Mouse (Mus musculus): ENCODE results near the gene Sacm1l. TPM values are rescaled to one million over a fixed set of nuclear protein-coding genes. Genes with fewer than 3 reads are reported as not detected.

Sacm1l gene
- total RNA-seq, 2 experiments from 2014 or later: 42.4 to 46.1 TPM

GRCm38 (mm10) chr9:123531234-123531633 is 1.7 kb downstream of the Sacm1l start:
- no peak for DNase-seq (ENCODE audit: extremely low spot score in 1 of 2, low spot score in 2 of 2)
- intact Hi-C loops (cut with DNase I): no loop called here

- intact Hi-C loops (cut with DNase I): no loop called here
Measured at GRCm38 (mm10) chr9:123536613-123537012, 7.1 kb downstream of the Sacm1l start.

GRCm38 (mm10) chr9:123538189-123538588 is 8.6 kb downstream of the Sacm1l start:
- DNase-seq (ENCODE audit: extremely low spot score in 1 of 2, low spot score in 2 of 2): no peak
- intact Hi-C loops (cut with DNase I): no loop called here

More at GRCm38 (mm10) chr9:123536613-123537012, 7.1 kb downstream of the Sacm1l start:
- DNase-seq (ENCODE audit: extremely low spot score in 1 of 2, low spot score in 2 of 2): no peak

GRCm38 (mm10) chr9:123539093-123539492 is 9.5 kb downstream of the Sacm1l start:
- DNase-seq (ENCODE audit: extremely low spot score in 1 of 2, low spot score in 2 of 2): no peak
- intact Hi-C loops (cut with DNase I): no loop called here

GRCm38 (mm10) chr9:123539823-123540222 is 10.3 kb downstream of the Sacm1l start:
- intact Hi-C loops (cut with DNase I): no loop called here
- no peak for DNase-seq (ENCODE audit: extremely low spot score in 1 of 2, low spot score in 2 of 2)

- DNase-seq (ENCODE audit: extremely low spot score in 1 of 2, low spot score in 2 of 2): peak in 1 of 2 experiments; percentile 25
- intact Hi-C loops (cut with DNase I): loop anchor here (5.0 kb wide), 1 partner anchor 33 kb away; no protein-coding TSS in a partner anchor
Measured at GRCm38 (mm10) chr9:123554599-123554998, 25.0 kb downstream of the Sacm1l start.

- intact Hi-C loops (cut with DNase I): no loop called here
- DNase-seq (ENCODE audit: extremely low spot score in 1 of 2, low spot score in 2 of 2): no peak
Measured at GRCm38 (mm10) chr9:123577360-123578192, 48.0 kb downstream of the Sacm1l start.

- DNase-seq (ENCODE audit: extremely low spot score in 1 of 2, low spot score in 2 of 2): no peak
- intact Hi-C loops (cut with DNase I): loop anchor here (5.0 kb wide), 1 partner anchor 37 kb away; no protein-coding TSS in a partner anchor
Measured at GRCm38 (mm10) chr9:123589240-123589910, 59.8 kb downstream of the Sacm1l start.

- intact Hi-C loops (cut with DNase I): no loop called here
- no peak for DNase-seq (ENCODE audit: extremely low spot score in 1 of 2, low spot score in 2 of 2)
Measured at GRCm38 (mm10) chr9:123595194-123595593, 65.6 kb downstream of the Sacm1l start.

GRCm38 (mm10) chr9:123596910-123597309 is 67.4 kb downstream of the Sacm1l start:
- DNase-seq (ENCODE audit: extremely low spot score in 1 of 2, low spot score in 2 of 2): no peak
- intact Hi-C loops (cut with DNase I): no loop called here

- intact Hi-C loops (cut with DNase I): no loop called here
- DNase-seq (ENCODE audit: extremely low spot score in 1 of 2, low spot score in 2 of 2): peak in 1 of 2 experiments; percentile 32
Measured at GRCm38 (mm10) chr9:123597376-123597775, 67.8 kb downstream of the Sacm1l start.

GRCm38 (mm10) chr9:123601529-123601928 is 72.0 kb downstream of the Sacm1l start:
- no peak for DNase-seq (ENCODE audit: extremely low spot score in 1 of 2, low spot score in 2 of 2)
- intact Hi-C loops (cut with DNase I): no loop called here

GRCm38 (mm10) chr9:123620311-123621098 is 90.9 kb downstream of the Sacm1l start:
- DNase-seq (ENCODE audit: extremely low spot score in 1 of 2, low spot score in 2 of 2): no peak
- intact Hi-C loops (cut with DNase I): no loop called here

- no peak for DNase-seq (ENCODE audit: extremely low spot score in 1 of 2, low spot score in 2 of 2)
- intact Hi-C loops (cut with DNase I): no loop called here
Measured at GRCm38 (mm10) chr9:123624741-123625140, 95.2 kb downstream of the Sacm1l start.

- intact Hi-C loops (cut with DNase I): no loop called here
- peak in 1 of 2 experiments; percentile 21 for DNase-seq (ENCODE audit: extremely low spot score in 1 of 2, low spot score in 2 of 2)
Measured at GRCm38 (mm10) chr9:123625821-123626220, 96.3 kb downstream of the Sacm1l start.

- DNase-seq (ENCODE audit: extremely low spot score in 1 of 2, low spot score in 2 of 2): no peak
- intact Hi-C loops (cut with DNase I): loop anchor here (10.0 kb wide), 1 partner anchor 73 kb away; no protein-coding TSS in a partner anchor
Measured at GRCm38 (mm10) chr9:123631666-123632065, 102.1 kb downstream of the Sacm1l start.

- DNase-seq (ENCODE audit: extremely low spot score in 1 of 2, low spot score in 2 of 2): no peak
- intact Hi-C loops (cut with DNase I): loop anchor here (10.0 kb wide), 1 partner anchor 73 kb away; no protein-coding TSS in a partner anchor
Measured at GRCm38 (mm10) chr9:123632281-123632680, 102.7 kb downstream of the Sacm1l start, which contains the start of gene Slc6a20b. Gene Slc6a20b, minus strand, starts transcription at chr9:123632565.

GRCm38 (mm10) chr9:123632993-123633392 is 103.4 kb downstream of the Sacm1l start:
- intact Hi-C loops (cut with DNase I): loop anchor here (10.0 kb wide), 1 partner anchor 72 kb away; no protein-coding TSS in a partner anchor
- DNase-seq (ENCODE audit: extremely low spot score in 1 of 2, low spot score in 2 of 2): no peak

GRCm38 (mm10) chr9:123636771-123637170 is 107.2 kb downstream of the Sacm1l start:
- peak in 1 of 2 experiments; percentile 27 for DNase-seq (ENCODE audit: extremely low spot score in 1 of 2, low spot score in 2 of 2)
- intact Hi-C loops (cut with DNase I): loop anchor here (5.0 to 10.0 kb wide), 2 partner anchors 68 to 161 kb away; no protein-coding TSS in a partner anchor

Data from left cerebral cortex, postnatal 10 days (tissue).